Mouse (Mus musculus): Measurements from ENCODE around the gene Heg1.

Heg1 gene

GRCm38 (mm10) chr16:33745457-33745856 lies 61.3 kb downstream of the Heg1 start:
- no peak for DNase-seq

- DNase-seq: no peak
Observed at GRCm38 (mm10) chr16:33746074-33746676, 62.0 kb downstream of the Heg1 start.

DNA sequence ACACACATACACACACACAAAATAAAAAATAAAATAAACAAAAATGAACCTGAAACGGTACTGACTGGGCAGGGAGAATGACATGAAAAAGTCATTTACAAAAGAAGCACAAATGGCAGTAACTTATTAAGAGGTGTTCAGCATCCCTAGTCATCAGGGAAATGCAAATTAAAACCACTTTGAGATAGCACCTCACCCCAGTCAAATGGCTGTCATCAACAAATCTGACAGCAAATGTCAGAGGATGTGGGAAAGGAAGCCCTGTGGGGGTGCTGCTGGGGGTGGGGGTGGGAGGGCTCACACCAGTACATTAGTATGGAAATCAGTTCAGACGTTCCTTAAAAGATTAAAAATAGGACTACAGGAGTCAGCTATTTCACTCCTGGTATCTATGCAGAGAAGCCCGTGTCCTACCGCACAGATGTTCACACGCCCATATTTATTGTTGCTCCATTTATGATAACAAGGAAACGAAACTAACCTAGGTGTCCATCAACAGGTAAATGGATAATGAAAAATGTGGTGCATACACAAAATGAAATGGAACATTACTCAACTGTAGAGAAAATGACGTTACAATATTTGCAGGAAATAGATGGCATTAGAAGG lies 63.3 kb downstream of the Heg1 start:
- DNase-seq: no peak

DNA sequence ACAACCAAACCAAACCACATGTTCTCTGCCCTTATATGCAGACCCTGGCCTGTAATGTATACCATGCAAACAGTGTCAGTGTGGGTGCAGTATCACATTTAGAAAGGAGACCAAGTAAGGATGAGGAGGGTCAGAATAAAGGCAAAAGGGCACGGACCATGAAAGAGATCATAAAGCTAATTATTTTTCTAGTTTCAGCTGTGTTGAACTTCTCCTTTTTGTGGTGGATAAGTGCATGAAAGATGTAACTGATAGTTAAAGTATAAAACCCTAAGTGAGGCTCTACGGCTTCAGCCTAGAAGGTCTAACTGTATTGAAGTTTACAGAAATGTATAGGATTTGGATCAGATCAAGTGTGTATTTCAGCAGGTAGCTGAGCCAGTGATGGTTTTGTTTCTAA lies 63.8 kb downstream of the Heg1 start:
- DNase-seq: no peak

DNA sequence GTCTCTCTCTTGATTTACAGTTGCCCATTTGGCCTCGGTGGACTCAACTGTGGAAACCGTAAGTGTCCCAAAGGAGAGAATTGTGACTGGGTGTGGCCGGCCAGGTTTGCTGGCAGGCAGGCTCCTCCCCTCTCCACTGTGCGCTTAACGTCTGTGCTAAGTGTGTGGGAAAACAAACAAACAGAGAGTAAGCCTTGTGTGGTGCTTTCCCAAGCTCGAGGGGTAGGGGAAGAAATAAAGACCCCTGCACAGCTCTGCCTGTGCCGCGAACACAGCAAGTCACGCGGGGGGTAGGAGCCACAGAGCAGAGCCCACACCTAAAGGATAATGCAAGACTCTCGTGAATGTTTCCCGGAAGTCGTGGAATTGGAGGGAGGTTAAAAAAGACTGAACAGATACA lies 67.0 kb downstream of the Heg1 start:
- no peak for DNase-seq

DNA sequence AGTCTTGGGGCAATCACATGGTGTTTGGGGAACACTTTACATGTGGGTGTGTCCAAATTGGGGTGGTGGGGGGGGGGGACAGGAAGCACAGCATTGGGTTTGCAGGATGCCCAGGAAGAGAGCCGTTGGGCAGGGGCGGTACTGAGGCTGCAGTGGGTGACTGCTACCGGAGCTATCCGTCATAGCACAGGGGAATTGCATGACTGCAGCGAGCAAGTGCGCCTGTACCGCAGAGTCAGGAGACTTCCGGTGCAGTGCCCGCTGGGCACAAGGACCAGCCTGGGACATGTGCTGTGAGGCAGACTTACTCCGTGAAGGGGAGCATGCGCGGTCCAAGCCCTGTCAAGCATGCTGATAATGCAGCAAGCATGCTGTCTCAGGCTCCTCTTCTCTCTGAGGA lies 67.4 kb downstream of the Heg1 start:
- no peak for DNase-seq

- no peak for DNase-seq
Observed at GRCm38 (mm10) chr16:33752904-33753578, 68.9 kb downstream of the Heg1 start.

DNA sequence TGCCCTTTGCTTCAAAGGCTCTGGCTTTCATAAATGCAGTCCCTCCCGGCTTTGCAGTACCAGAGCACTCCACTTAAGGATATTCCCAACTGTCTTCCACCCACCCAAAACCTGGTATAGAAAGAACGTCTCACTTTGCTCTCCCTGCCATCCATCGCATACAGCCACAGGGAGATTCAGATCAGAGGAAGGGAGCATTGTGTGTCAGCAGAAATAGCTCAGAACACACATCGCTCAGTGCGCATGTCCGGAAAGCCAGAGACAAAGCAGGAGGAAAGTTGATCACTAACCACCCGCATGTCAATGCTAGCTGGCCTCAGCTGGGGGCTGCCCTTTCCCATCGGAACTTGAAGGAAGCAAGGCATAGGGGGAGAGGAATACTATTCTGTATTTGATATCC lies 71.1 kb downstream of the Heg1 start:
- peak; percentile 26 for DNase-seq

- no peak for DNase-seq
Observed at GRCm38 (mm10) chr16:33755961-33756360, 71.8 kb downstream of the Heg1 start.

DNA sequence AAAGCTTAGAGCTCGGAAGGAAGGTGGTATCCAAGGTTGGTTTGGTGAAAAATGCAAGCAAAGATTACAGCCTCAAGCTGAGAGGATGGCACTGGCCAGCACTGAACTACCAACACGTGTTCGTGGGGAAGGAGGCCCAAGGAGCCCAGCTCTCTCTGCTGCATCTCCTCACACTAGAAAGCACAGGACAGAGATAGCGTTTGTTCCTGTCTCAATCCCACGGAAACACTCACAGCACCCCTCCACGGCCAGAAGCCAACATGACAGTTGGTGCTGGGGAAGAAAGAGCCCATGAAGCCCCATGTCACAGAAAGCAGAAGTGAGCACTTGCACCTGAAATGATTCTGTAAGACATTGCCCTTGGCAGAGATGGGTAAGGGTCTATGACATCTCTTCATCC lies 72.2 kb downstream of the Heg1 start:
- peak; percentile 20 for DNase-seq

- DNase-seq: no peak
Observed at GRCm38 (mm10) chr16:33759207-33759606, 75.0 kb downstream of the Heg1 start.

DNA sequence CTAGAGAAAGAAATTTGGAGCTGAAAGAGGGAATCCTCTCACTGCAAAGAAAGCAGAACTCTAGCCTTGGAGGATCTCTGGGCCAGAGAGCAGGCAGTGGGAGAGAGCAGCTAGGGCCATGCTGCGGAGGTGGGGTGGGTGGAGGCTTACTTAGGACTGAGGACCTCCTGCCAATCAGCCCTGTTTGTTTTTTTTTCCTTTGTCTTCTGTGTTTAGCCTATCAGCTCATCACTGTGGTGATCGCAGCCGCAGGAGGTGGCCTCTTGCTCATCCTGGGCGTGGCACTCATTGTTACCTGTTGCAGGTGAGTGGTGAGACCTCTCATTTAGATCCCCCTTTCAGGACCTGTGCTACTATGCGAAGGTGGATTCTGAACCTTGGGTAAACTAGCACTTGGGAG lies 76.4 kb downstream of the Heg1 start:
- no peak for DNase-seq

DNA sequence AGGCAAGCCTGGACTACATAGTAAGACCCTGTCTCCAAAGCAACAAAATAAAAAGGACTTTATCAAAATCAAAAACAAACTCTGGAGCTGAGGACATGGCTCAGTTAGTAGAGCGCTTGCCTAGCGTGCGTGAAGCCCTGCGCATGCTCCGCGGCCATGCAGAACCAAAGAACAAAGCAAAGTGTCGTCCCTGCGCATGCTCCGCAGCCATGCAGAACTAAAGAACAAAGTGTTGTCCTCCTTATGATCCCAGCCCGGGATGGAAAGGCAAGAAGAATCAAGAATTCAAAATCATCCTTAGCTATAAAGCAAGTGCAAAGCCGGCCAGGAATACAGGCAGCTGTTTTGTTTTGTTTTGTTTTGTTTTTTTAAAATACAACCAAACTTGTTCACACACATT lies 76.8 kb downstream of the Heg1 start:
- no peak for DNase-seq

DNA sequence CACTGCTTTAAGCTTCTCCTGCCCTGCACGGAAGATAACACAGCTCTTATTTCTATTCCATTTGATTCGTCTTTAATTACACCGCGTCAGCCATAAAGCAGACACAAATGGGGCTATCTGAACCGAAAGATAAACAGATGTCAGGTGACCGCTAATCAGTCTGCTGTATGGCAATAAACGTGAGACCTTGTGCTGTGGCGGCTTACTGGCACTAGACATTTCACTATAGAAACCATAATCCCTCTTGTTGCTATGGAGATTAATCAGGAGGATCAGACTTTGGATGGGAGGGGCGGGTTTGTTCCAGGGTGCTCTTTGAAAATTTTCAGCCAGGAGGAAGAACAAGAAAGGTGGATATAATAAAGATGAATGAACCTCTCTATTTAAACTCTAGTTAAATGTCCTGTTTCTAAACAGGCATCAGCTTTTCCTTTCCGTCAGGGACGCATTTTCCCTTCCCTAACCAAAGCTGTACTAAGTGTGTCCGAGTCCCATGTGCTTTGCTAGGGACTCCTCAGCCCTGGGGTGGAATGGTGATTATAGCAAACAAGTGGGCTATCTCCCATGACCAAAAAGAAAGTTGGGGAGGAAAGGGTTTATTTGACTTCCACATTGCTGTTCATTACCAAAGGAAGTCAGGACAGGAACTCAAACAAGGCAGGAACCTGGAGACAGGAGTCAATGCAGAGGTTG lies 80.5 kb downstream of the Heg1 start:
- DNase-seq: no peak

- DNase-seq: no peak
Observed at GRCm38 (mm10) chr16:33765477-33765876, 81.3 kb downstream of the Heg1 start.

DNA sequence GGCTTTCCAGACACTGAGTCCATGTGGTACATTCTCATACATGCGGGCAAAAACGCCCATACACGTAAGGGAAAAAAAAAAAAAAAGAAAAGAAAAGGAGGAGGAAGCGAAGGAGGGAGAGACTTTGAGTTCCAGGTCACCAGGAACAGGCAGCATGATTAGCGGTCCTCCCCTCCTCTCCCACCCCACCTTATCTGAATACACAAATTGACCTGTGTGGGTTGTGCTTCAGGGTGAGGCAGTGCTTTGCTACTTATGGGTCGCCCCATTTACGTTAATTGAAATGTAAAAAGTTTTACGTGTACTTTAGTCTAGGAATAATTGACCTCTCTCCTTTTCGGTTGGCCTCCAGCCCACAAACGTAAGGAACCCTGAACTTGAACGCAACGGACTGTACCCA lies 82.1 kb downstream of the Heg1 start:
- DNase-seq: no peak

GRCm38 (mm10) chr16:33766757-33767156 lies 82.6 kb downstream of the Heg1 start:
- no peak for DNase-seq

- no peak for DNase-seq
Observed at GRCm38 (mm10) chr16:33768491-33769278, 84.5 kb downstream of the Heg1 start.

DNA sequence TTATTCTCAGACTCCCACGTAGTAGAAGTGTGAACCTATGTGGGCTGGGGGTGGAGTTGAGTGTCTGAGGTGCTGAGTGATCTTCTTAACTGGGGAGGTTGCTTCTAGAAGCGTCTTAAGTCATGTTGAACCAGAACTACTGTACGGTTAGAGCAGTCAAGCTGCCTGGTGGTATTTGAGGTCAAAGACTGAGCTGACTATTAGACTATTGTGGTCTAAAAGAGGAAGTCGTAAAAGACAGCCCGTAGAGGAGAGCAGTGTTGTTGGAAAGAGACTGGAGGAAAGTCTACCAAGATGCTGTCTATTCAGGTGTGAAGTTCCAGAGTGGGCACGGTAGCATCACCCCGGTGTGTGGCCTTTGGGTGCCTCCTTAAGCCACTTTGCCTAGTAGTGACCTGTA lies 85.7 kb downstream of the Heg1 start:
- DNase-seq: no peak

- no peak for DNase-seq
Observed at GRCm38 (mm10) chr16:33770778-33771454, 86.7 kb downstream of the Heg1 start.

DNA sequence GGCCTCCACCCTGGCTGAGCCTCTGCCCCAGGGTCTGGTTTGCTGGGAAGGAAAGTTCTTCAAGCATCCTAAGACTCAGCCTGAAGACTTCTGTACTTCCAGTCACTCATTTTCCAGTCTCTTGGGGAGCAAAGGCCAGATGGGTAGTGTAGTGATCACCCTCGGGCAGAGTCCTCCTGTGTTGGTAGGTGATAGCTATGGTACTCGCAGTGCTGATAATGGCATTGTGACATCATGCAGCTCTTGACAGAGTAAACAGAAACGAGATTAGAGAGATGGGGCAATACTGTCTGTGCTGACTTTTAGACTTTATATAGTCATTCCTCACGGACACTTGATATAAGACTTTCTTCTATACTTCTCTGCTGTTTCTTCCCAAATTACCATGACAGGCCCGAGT lies 88.6 kb downstream of the Heg1 start:
- no peak for DNase-seq

GRCm38 (mm10) chr16:33774972-33775371 lies 90.8 kb downstream of the Heg1 start:
- no peak for DNase-seq

Measured in layer of hippocampus, adult 9-11 months (tissue).